Mouse (Mus musculus) ES-E14 (cell line): Measurements from ENCODE around the gene Rint1.

Source experiments
- CHD2 ChIP-seq: IDR thresholded peaks from 2 replicates; pipeline ENCODE4 v1.6.1; 2014; ENCODE audit warnings: mild to moderate bottlenecking, low read depth, low read length, inconsistent platforms
- ZC3H11A ChIP-seq: IDR thresholded peaks from 2 replicates; pipeline ENCODE4 v1.6.1; 2012; ENCODE audit warnings: low read depth, mild to moderate bottlenecking, inconsistent platforms, low read length, borderline replicate concordance

GRCm38 (mm10) chr5:23788390-23788830, 899 bp downstream of the Rint1 start:
- TF ChIP-seq ZC3H11A = no peak
- no peak for TF ChIP-seq CHD2
